Mouse (Mus musculus): ENCODE data around the gene Cyp2d11. TPM values are rescaled to one million over a fixed set of nuclear protein-coding genes. Genes with fewer than 3 reads are reported as not detected.

Cyp2d11 gene
- total and polyA plus RNA-seq, 2 experiments from 2014 or later: not detected

DNA sequence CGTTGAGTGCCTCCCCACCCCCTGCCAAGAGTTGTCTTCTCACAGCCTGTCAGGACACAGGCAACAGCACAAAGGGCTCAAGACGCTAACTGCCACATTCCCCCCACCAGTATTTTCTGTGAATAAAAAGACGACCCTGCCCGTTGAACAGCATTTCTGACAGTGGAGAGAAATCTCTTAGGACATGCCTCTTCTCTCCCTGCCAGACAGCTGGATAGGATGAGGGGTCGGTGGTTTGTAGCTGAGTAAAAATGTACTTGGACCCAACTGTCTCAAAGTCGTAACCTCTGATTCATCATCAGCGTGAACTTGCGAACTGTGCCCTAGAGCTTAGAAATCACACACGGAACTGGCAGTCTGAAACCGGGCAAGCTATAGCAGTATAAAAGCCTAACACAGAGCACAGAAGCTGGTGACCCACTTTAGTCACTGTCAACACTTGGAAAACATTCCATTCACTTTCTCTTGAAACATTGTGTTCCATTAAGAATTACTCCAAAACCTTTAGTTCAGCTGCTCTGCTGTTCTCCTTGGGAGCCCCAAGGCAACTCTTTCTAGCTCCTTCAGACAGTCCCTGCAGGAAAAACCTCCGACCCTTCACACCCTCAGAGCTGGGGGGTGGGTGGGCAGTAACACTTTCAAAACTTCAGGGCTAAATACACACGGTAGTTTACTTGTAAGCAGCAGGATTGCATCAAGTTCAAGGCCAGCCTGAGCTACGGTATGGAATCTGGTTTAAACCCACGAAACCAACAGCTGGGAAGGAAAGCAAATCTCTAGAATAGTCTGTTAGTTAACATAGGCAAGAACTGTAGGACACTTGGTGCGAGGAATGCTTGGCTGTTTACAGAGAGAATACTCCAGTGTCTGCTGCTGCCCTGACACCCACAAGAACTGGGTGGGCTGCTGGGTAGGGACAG is 15.3 kb downstream of the Cyp2d11 start:
- WGBS: 54% methylated on average over 15 of the region's 15 CpGs
- H3K27ac ChIP-seq (ENCODE audit: low read depth, low read length): 0 out of 2 replicates have a peak overlapping the region, but pooled peaks have one; percentile 26

DNA sequence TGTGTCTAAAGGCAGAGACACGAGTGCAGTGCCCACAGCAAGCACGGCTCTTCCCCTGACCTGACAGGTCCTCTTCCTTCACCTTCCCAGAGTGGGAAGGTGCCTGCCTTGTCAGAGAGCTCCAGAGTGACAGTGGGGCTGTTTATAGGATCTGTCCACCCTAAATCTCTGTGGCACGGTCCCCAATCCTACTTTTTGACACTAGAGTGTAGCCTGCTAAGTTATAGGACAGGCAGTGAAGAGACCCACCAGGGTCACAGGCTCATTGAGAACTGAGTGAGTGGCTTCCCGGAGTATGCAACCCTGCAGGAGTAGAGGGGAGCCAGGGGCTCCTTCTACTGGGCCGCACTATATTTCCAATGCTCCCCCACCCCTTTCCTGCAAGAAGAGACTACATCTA is 16.1 kb downstream of the Cyp2d11 start:
- 85% methylated on average over 5 of the region's 5 CpGs for WGBS
- no peak overlapping the region for H3K9ac ChIP-seq (replicated peaks; ENCODE audit: low read length, poor library complexity, severe bottlenecking)
- TF ChIP-seq CTCF (IDR thresholded peaks at IDR 0.05): no peak
- H3K36me3 ChIP-seq (ENCODE audit: insufficient read depth, low read length): no peaks in the 10 kb centered on the region
- no peak overlapping the region for H3K27ac ChIP-seq (ENCODE audit: low read depth, low read length)
- H3K27me3 ChIP-seq (ENCODE audit: insufficient read depth, low read length): no peaks in the 10 kb centered on the region
- ATAC-seq (ENCODE audit: low FRiP score) (no peak), DNase-seq (ENCODE audit: low spot score) (no peak)
- no peaks in the 10 kb centered on the region for H3K9me3 ChIP-seq (ENCODE audit: low read length)
- H3K4me3 ChIP-seq (ENCODE audit: low read depth, low read length): no peak overlapping the region
- no peak overlapping the region for H3K4me2 ChIP-seq (ENCODE audit: low read depth, low read length, poor library complexity, severe bottlenecking)
- H3K4me1 ChIP-seq (ENCODE audit: insufficient read depth, low read length): no peaks in the 10 kb centered on the region

More for the DNA sequence above, 15.3 kb downstream of the Cyp2d11 start:
- no peak overlapping the region for H3K4me3 ChIP-seq (ENCODE audit: low read depth, low read length)
- H3K9ac ChIP-seq (replicated peaks; ENCODE audit: low read length, poor library complexity, severe bottlenecking): no peak overlapping the region
- no peak for TF ChIP-seq CTCF (IDR thresholded peaks at IDR 0.05)
- no peaks in the 10 kb centered on the region for H3K9me3 ChIP-seq (ENCODE audit: low read length)
- DNase-seq (ENCODE audit: low spot score): peak; percentile 40
- H3K4me2 ChIP-seq (ENCODE audit: low read depth, low read length, poor library complexity, severe bottlenecking): no peak overlapping the region
- no peaks in the 10 kb centered on the region for H3K36me3 ChIP-seq (ENCODE audit: insufficient read depth, low read length)
- H3K4me1 ChIP-seq (ENCODE audit: insufficient read depth, low read length): no peaks in the 10 kb centered on the region
- H3K27me3 ChIP-seq (ENCODE audit: insufficient read depth, low read length): no peaks in the 10 kb centered on the region
- no peak for ATAC-seq (ENCODE audit: low FRiP score)

DNA sequence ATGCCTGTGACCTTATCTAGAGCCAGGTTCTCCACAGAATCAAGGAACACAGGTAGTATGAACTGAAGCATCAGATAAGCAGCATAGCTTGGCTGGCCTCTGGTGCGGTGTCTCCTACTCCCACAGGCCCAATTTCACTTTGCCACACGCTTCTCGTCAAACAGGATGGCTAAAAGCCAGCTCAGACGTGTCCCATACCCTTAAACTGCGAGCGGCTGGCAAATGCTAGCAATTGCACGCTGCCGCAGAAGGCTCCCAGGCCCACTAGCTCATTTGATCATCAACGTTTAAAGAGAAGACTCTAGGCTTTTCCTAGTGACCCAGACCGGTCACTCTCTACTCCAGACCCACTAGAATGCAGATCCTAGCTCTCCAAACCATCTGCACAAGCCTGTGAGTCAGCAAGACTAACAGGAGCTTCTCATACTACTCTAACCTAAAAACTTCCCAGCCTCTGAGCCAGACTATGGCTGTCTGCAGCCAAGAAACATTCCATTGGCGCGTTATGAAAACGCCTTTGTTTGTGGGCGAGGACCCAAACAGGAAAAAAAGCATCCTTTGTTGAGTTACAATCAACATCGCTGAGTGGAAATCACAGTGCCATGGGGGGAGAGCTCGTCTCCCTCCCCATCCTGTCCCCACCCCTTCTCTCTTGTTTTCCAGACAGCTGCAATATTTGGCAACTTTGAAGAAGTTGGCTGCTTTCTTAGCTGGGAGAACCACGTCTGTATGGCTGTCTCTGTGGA is 17.3 kb downstream of the Cyp2d11 start:
- ATAC-seq (ENCODE audit: low FRiP score) (no peak), DNase-seq (ENCODE audit: low spot score) (peak; percentile 63)
- WGBS: 65% methylated on average over 17 of the region's 17 CpGs
- Histone ChIP-seq H3K27ac (ENCODE audit: low read depth, low read length) (no peak overlapping the region), H3K9me3 (ENCODE audit: low read length) (no peaks in the 10 kb centered on the region), H3K4me3 (ENCODE audit: low read depth, low read length) (no peak overlapping the region), H3K27me3 (ENCODE audit: insufficient read depth, low read length) (no peaks in the 10 kb centered on the region), H3K9ac (replicated peaks; ENCODE audit: low read length, poor library complexity, severe bottlenecking) (no peak overlapping the region), H3K36me3 (ENCODE audit: insufficient read depth, low read length) (no peaks in the 10 kb centered on the region), H3K4me1 (ENCODE audit: insufficient read depth, low read length) (no peaks in the 10 kb centered on the region), H3K4me2 (ENCODE audit: low read depth, low read length, poor library complexity, severe bottlenecking) (no peak overlapping the region)
- no peak for TF ChIP-seq CTCF (IDR thresholded peaks at IDR 0.05)

DNA sequence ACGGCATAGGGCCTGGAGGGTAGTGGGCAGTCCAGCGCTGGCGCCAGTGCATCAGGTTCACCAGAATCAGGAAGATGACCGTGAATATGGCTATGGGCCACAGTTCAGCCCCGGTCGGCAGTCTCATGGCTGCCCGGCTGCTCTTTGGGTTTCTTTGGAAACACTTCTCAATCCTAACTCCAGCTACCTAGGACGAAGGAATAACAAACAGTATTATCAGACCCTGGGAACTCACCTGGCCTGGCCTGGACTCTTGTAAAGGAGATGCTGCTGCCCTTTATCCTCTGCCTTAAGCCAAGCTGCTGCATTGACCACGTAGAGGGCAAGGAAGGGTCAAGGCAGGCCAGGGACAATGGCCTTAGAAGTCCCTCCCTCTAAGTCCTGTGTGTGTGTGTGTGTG is 18.0 kb downstream of the Cyp2d11 start:
- Histone ChIP-seq H3K36me3 (ENCODE audit: insufficient read depth, low read length) (no peaks in the 10 kb centered on the region), H3K4me1 (ENCODE audit: insufficient read depth, low read length) (no peaks in the 10 kb centered on the region), H3K9me3 (ENCODE audit: low read length) (no peaks in the 10 kb centered on the region), H3K4me2 (ENCODE audit: low read depth, low read length, poor library complexity, severe bottlenecking) (no peak overlapping the region), H3K27me3 (ENCODE audit: insufficient read depth, low read length) (no peaks in the 10 kb centered on the region), H3K4me3 (ENCODE audit: low read depth, low read length) (no peak overlapping the region), H3K27ac (ENCODE audit: low read depth, low read length) (no peak overlapping the region), H3K9ac (replicated peaks; ENCODE audit: low read length, poor library complexity, severe bottlenecking) (no peak overlapping the region)
- DNase-seq (ENCODE audit: low spot score) (no peak), ATAC-seq (ENCODE audit: low FRiP score) (no peak)
- WGBS: 85% methylated on average over 9 of the region's 9 CpGs
- TF ChIP-seq CTCF (IDR thresholded peaks at IDR 0.05): no peak

DNA sequence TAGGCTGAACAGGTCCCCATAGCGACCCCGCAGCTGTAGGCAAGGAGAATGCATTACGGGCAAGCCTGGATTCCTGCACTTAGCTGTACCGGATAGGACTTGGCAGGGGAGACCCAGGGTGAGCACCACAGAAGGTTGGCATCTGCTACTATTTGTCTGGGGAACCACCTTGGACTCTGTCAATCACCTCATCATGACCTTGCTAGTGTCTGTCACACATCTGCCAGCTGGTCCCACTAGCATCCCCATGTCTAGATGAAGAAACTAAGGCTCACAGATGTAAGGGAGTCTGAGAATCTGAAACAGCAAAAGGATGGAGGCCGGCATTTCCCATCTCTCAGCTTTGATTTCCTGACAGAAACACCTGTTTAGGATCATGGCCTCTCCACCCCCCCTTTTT is 19.4 kb downstream of the Cyp2d11 start:
- DNase-seq (ENCODE audit: low spot score) (no peak), ATAC-seq (ENCODE audit: low FRiP score) (no peak)
- Histone ChIP-seq H3K4me1 (ENCODE audit: insufficient read depth, low read length) (no peaks in the 10 kb centered on the region), H3K27ac (ENCODE audit: low read depth, low read length) (no peak overlapping the region), H3K4me3 (ENCODE audit: low read depth, low read length) (no peak overlapping the region), H3K36me3 (ENCODE audit: insufficient read depth, low read length) (no peaks in the 10 kb centered on the region), H3K4me2 (ENCODE audit: low read depth, low read length, poor library complexity, severe bottlenecking) (no peak overlapping the region), H3K27me3 (ENCODE audit: insufficient read depth, low read length) (no peaks in the 10 kb centered on the region), H3K9ac (replicated peaks; ENCODE audit: low read length, poor library complexity, severe bottlenecking) (no peak overlapping the region), H3K9me3 (ENCODE audit: low read length) (no peaks in the 10 kb centered on the region)
- no peak for TF ChIP-seq CTCF (IDR thresholded peaks at IDR 0.05)
- 81% methylated on average over 5 of the region's 5 CpGs for WGBS

DNA sequence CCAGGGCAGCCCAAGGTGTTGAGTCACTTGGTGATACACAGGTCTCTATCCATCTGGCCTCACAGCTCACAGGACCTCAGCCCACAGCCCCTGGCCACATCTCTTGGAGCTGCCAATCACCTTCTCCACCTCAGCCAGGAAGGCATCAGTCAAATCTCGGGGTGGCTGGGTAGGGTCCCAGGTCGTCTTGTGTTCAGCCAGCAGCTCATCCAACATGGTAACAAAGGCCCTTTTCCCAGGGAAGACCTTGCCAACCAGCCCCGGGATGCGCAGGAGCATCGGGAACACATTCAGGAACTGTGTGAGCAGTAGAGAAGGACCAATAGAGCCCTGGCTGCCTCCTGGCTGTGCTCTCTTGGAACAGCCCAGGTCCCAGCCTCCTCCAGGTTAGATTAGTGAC is 20.8 kb downstream of the Cyp2d11 start:
- Histone ChIP-seq H3K4me3 (ENCODE audit: low read depth, low read length) (no peak overlapping the region), H3K27ac (ENCODE audit: low read depth, low read length) (no peak overlapping the region), H3K36me3 (ENCODE audit: insufficient read depth, low read length) (no peaks in the 10 kb centered on the region), H3K4me2 (ENCODE audit: low read depth, low read length, poor library complexity, severe bottlenecking) (no peak overlapping the region), H3K9ac (replicated peaks; ENCODE audit: low read length, poor library complexity, severe bottlenecking) (no peak overlapping the region), H3K27me3 (ENCODE audit: insufficient read depth, low read length) (no peaks in the 10 kb centered on the region), H3K4me1 (ENCODE audit: insufficient read depth, low read length) (no peaks in the 10 kb centered on the region), H3K9me3 (ENCODE audit: low read length) (no peaks in the 10 kb centered on the region)
- ATAC-seq (ENCODE audit: low FRiP score) (no peak), DNase-seq (ENCODE audit: low spot score) (no peak)
- no peak for TF ChIP-seq CTCF (IDR thresholded peaks at IDR 0.05)
- 84% methylated on average over 5 of the region's 5 CpGs for WGBS

Data from midbrain, postnatal 0 days (tissue).